ENCODE assay signal across 9 mouse cellular contexts in the genomic region with DNA sequence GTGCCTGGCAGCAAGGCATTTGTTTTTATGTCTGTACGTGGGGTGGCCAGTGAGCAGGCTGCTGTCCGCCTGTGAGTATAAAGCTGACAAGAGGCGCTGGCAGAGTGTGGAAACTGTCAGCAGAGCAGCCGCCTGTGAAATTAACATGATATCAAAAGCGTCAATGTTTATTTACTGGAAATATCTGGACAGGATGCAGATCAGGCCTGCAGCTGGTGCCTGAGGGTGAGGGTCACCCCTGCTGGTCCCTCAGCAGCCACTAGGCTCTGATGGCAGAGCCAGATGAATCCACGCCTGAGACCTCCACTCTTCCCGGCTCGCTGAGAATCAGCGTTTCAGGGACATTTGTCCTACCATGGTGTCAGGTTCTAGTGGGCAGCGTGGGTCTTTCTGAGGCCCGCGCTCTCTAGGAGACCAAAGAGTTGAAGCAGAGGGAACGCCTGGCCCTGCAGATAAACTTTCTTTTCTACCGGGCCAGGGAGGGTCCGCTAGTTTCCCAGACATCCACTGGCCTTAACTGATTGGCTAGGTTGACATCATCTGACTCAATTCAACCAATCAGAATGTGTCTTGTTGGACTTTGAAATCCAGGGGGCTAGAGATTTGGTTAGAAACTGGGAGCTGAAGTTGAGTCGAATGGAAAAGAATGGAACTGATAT.
A peak's percentile ranks its signal among the peaks of the same experiment; 100 is the strongest.
DNase-seq lines count a peak whose midpoint lies in the region; ATAC-seq and TF ChIP-seq lines count a peak whose summit lies in the region.
"Had no signal": no experiment of that assay in that cellular context is flagged by ENCODE, and none has a peak within 500 bp of the region (broad histone marks: within the 10 kb centered on the region; RNA-seq: fewer than 3 reads in every experiment).

No protein-coding gene starts in this region.

- peaks cover 32% of the 10 kb centered on the region for H3K4me1 ChIP-seq in kidney, embryonic 16.5 days (ENCODE audit: insufficient read depth, low read length)
- H3K4me1 ChIP-seq in forebrain, embryonic 15.5 days: peaks cover 49% of the 10 kb centered on the region
- 0 out of 4 replicates have a peak, but pooled peaks cover 0 to 2% of the 10 kb centered on the region in 2 experiments for H3K4me1 ChIP-seq in liver, embryonic 14.5 days (replicated peaks; ENCODE audit: control insufficient read depth in 2 of 2, insufficient read depth in 2 of 2, low read length in 1 of 2)

- no peak for TF ChIP-seq EP300 in liver, embryonic 14.5 days (IDR thresholded peaks at IDR 0.05; ENCODE audit: low read depth)

- no peaks in the 10 kb centered on the region for H3K27me3 ChIP-seq in kidney, embryonic 16.5 days (ENCODE audit: insufficient read depth, low read length)
- H3K27me3 ChIP-seq in forebrain, embryonic 15.5 days: no peaks in the 10 kb centered on the region; the same call in 1 of the 2 replicates
- no peaks in the 10 kb centered on the region for H3K27me3 ChIP-seq in liver, embryonic 14.5 days (ENCODE audit: control insufficient read depth, insufficient read depth, low read length)

- 0 out of 2 replicates have a peak, but pooled peaks have one; percentile 2 for TF ChIP-seq CTCF in liver, embryonic 14.5 days (IDR thresholded peaks at IDR 0.05; ENCODE audit: low read depth)

- no peaks in the 10 kb centered on the region for H3K36me3 ChIP-seq in kidney, embryonic 16.5 days (ENCODE audit: insufficient read depth, low read length)
- H3K36me3 ChIP-seq in forebrain, embryonic 15.5 days: no peaks in the 10 kb centered on the region
- no peaks in the 10 kb centered on the region for H3K36me3 ChIP-seq in liver, embryonic 14.5 days (replicated peaks; ENCODE audit: control insufficient read depth, insufficient read depth, low read depth)

- H3K4me2 ChIP-seq in kidney, embryonic 16.5 days (replicated peaks; ENCODE audit: low read depth, low read length): no peak overlapping the region
- H3K4me2 ChIP-seq in forebrain, embryonic 15.5 days (replicated peaks): no peak overlapping the region
- H3K4me2 ChIP-seq in liver, embryonic 14.5 days (ENCODE audit: low read depth): no peak overlapping the region

- no peak overlapping the region for H3K4me3 ChIP-seq in kidney, embryonic 16.5 days (ENCODE audit: low read length)
- no peak overlapping the region for H3K4me3 ChIP-seq in forebrain, embryonic 15.5 days
- H3K4me3 ChIP-seq in liver, embryonic 14.5 days (ENCODE audit: insufficient read depth in 1 of 2, low read depth in 2 of 2, low read length in 2 of 2): no peak overlapping the region

- no peaks in the 10 kb centered on the region for H3K9me3 ChIP-seq in kidney, embryonic 16.5 days (ENCODE audit: low read length)
- H3K9me3 ChIP-seq in forebrain, embryonic 15.5 days: no peaks in the 10 kb centered on the region
- no peaks in the 10 kb centered on the region for H3K9me3 ChIP-seq in liver, embryonic 14.5 days (ENCODE audit: control insufficient read depth, low read length)

- no peak for DNase-seq in kidney, postnatal 36 days
- peak; percentile 90 for DNase-seq in R1 (ENCODE audit: low read depth, low spot score)
- DNase-seq in liver, embryonic 14.5 days (ENCODE audit: low read depth in 3 of 3, low spot score in 3 of 3): peak in 2 of 3 experiments; percentile 11 to 17
- DNase-seq in right cerebral cortex, postnatal 25 days: no peak
- DNase-seq in layer of hippocampus, adult 9-11 months: no peak
- DNase-seq: cerebellum, adult 11 months; kidney, postnatal 14 days had no signal

- no peak for ATAC-seq in kidney, embryonic 16.5 days (ENCODE audit: low FRiP score, low TSS enrichment)
- 0 out of 2 replicates have a peak, but pooled peaks have one; percentile 20 for ATAC-seq in forebrain, embryonic 15.5 days (replicated peaks)
- no peak for ATAC-seq in liver, embryonic 14.5 days (ENCODE audit: insufficient read depth)

- H3K9ac ChIP-seq in kidney, embryonic 16.5 days (replicated peaks; ENCODE audit: low read length): no peak overlapping the region
- H3K9ac ChIP-seq in forebrain, embryonic 15.5 days (replicated peaks): 0 out of 2 replicates have a peak overlapping the region, but pooled peaks have one; percentile 5
- H3K9ac ChIP-seq in liver, embryonic 14.5 days (replicated peaks): no peak overlapping the region

- peak overlapping the region; percentile 14; the same call in 1 of the 2 replicates for H3K27ac ChIP-seq in kidney, embryonic 16.5 days (ENCODE audit: low read length)
- H3K27ac ChIP-seq in forebrain, embryonic 15.5 days (replicated peaks): peak overlapping the region; percentile 62; the same call in 1 of the 2 replicates
- no peak overlapping the region for H3K27ac ChIP-seq in liver, embryonic 14.5 days

- 59% methylated on average over 16 of the region's 16 CpGs for WGBS in kidney, embryonic 16.5 days
- 63% methylated on average over 16 of the region's 16 CpGs for WGBS in forebrain, embryonic 15.5 days
- 56% methylated on average over 16 of the region's 16 CpGs for WGBS in liver, embryonic 14.5 days (ENCODE audit: insufficient replicate concordance)

Comparison
In these comparisons a context has a peak if more than half of its experiments do, and no peak if none do; other contexts are left out.
1. DNase-seq: peak in R1 (single experiment) and liver, embryonic 14.5 days (2 of 3); none in kidney, postnatal 36 days (0 of 2), right cerebral cortex, postnatal 25 days (single experiment) and layer of hippocampus, adult 9-11 months (single experiment).